Mouse (Mus musculus): Measurements from ENCODE around the gene Ntsr1. TPM values are rescaled to one million over a fixed set of nuclear protein-coding genes. Genes with fewer than 3 reads are reported as not detected.

Ntsr1 gene
- polyA plus RNA-seq, 1 experiment from 2014 or later, result 3.2 TPM

GRCm38 (mm10) chr2:180511875-180512661 lies 12.3 kb downstream of the Ntsr1 start:
- no peak overlapping the region for H3K4me2 ChIP-seq
- H3K4me3 ChIP-seq, result no peak overlapping the region
- no peaks in the 10 kb centered on the region for H3K9me3 ChIP-seq
- peaks cover 21% of the 10 kb centered on the region for H3K27me3 ChIP-seq (replicated peaks)
- peaks cover 19% of the 10 kb centered on the region for H3K4me1 ChIP-seq
- no peak overlapping the region for H3K9ac ChIP-seq
- 72% methylated on average over 13 of the region's 13 CpGs for WGBS
- no peak for ATAC-seq (replicated peaks)
- H3K27ac ChIP-seq, result no peak overlapping the region
- no peaks in the 10 kb centered on the region for H3K36me3 ChIP-seq (replicated peaks)

- peaks cover 19% of the 10 kb centered on the region for H3K4me1 ChIP-seq
- no peak overlapping the region for H3K4me2 ChIP-seq
- no peaks in the 10 kb centered on the region for H3K36me3 ChIP-seq (replicated peaks)
- 58% methylated on average over 3 of the region's 3 CpGs for WGBS
- no peak overlapping the region for H3K4me3 ChIP-seq
- H3K27me3 ChIP-seq (replicated peaks), result peaks cover 18% of the 10 kb centered on the region
- no peaks in the 10 kb centered on the region for H3K9me3 ChIP-seq
- H3K9ac ChIP-seq, result no peak overlapping the region
- no peak for ATAC-seq (replicated peaks)
- H3K27ac ChIP-seq, result no peak overlapping the region
These were observed 13.2 kb downstream of the Ntsr1 start for GRCm38 (mm10) chr2:180513019-180513418.

GRCm38 (mm10) chr2:180513835-180514234 lies 14.1 kb downstream of the Ntsr1 start:
- 35% methylated on average over 4 of the region's 4 CpGs for WGBS
- Histone ChIP-seq H3K4me1 (peaks cover 14% of the 10 kb centered on the region), H3K4me2 (no peak overlapping the region), H3K9ac (no peak overlapping the region), H3K36me3 (replicated peaks) (no peaks in the 10 kb centered on the region), H3K9me3 (no peaks in the 10 kb centered on the region), H3K27ac (no peak overlapping the region), H3K27me3 (replicated peaks) (peaks cover 18% of the 10 kb centered on the region), H3K4me3 (no peak overlapping the region)
- ATAC-seq (replicated peaks), result no peak

GRCm38 (mm10) chr2:180521437-180522221 lies 21.9 kb downstream of the Ntsr1 start:
- WGBS, result 63% methylated on average over 5 of the region's 5 CpGs
- H3K9me3 ChIP-seq, result no peaks in the 10 kb centered on the region

GRCm38 (mm10) chr2:180522825-180523224 lies 23.0 kb downstream of the Ntsr1 start:
- H3K4me2 ChIP-seq, result no peak overlapping the region
- no peak for ATAC-seq (replicated peaks)
- H3K9ac ChIP-seq, result no peak overlapping the region
- peaks cover 6% of the 10 kb centered on the region for H3K4me1 ChIP-seq
- H3K27me3 ChIP-seq (replicated peaks), result 0 out of 2 replicates have a peak, but pooled peaks cover 5% of the 10 kb centered on the region
- H3K9me3 ChIP-seq, result no peaks in the 10 kb centered on the region
- H3K27ac ChIP-seq, result no peak overlapping the region
- no peaks in the 10 kb centered on the region for H3K36me3 ChIP-seq (replicated peaks)
- 75% methylated on average over 4 of the region's 4 CpGs for WGBS
- no peak overlapping the region for H3K4me3 ChIP-seq

More at GRCm38 (mm10) chr2:180521437-180522221, 21.9 kb downstream of the Ntsr1 start:
- Histone ChIP-seq H3K4me2 (no peak overlapping the region), H3K27ac (no peak overlapping the region), H3K9ac (no peak overlapping the region), H3K4me1 (no peaks in the 10 kb centered on the region), H3K4me3 (no peak overlapping the region), H3K27me3 (replicated peaks) (no peaks in the 10 kb centered on the region), H3K36me3 (replicated peaks) (no peaks in the 10 kb centered on the region)
- ATAC-seq (replicated peaks), result no peak

- peak overlapping the region; percentile 43; the same call in 1 of the 2 replicates for H3K27ac ChIP-seq
- peak; percentile 48; the same call in 1 of the 2 replicates for ATAC-seq (replicated peaks)
These were observed 27.7 kb downstream of the Ntsr1 start for GRCm38 (mm10) chr2:180527447-180527846.

GRCm38 (mm10) chr2:180527883-180528282 lies 28.1 kb downstream of the Ntsr1 start:
- no peak overlapping the region for H3K4me2 ChIP-seq
- no peaks in the 10 kb centered on the region for H3K36me3 ChIP-seq (replicated peaks)
- H3K4me1 ChIP-seq, result peaks cover 33% of the 10 kb centered on the region
- WGBS, result 10% methylated on average over 8 of the region's 8 CpGs
- peak overlapping the region; percentile 43; the same call in 1 of the 2 replicates for H3K27ac ChIP-seq
- peak; percentile 44 for ATAC-seq (replicated peaks)
- no peak overlapping the region for H3K9ac ChIP-seq
- H3K9me3 ChIP-seq, result no peaks in the 10 kb centered on the region
- H3K27me3 ChIP-seq (replicated peaks), result peaks cover 10% of the 10 kb centered on the region; the same call in 1 of the 2 replicates
- H3K4me3 ChIP-seq, result no peak overlapping the region

More at GRCm38 (mm10) chr2:180527447-180527846, 27.7 kb downstream of the Ntsr1 start:
- Histone ChIP-seq H3K27me3 (replicated peaks) (peaks cover 10% of the 10 kb centered on the region; the same call in 1 of the 2 replicates), H3K4me2 (no peak overlapping the region), H3K9me3 (no peaks in the 10 kb centered on the region), H3K4me1 (peaks cover 28% of the 10 kb centered on the region), H3K4me3 (no peak overlapping the region), H3K36me3 (replicated peaks) (no peaks in the 10 kb centered on the region), H3K9ac (no peak overlapping the region)
- WGBS, result 47% methylated on average over 7 of the region's 7 CpGs

- Histone ChIP-seq H3K4me3 (no peak overlapping the region), H3K27me3 (replicated peaks) (peaks cover 10% of the 10 kb centered on the region; the same call in 1 of the 2 replicates), H3K4me2 (no peak overlapping the region), H3K27ac (no peak overlapping the region), H3K9ac (no peak overlapping the region), H3K4me1 (peaks cover 33% of the 10 kb centered on the region), H3K36me3 (replicated peaks) (no peaks in the 10 kb centered on the region), H3K9me3 (no peaks in the 10 kb centered on the region)
- WGBS, result 30% methylated on average over 7 of the region's 7 CpGs
- no peak for ATAC-seq (replicated peaks)
These were observed 30.4 kb downstream of the Ntsr1 start for GRCm38 (mm10) chr2:180530130-180530529.

- H3K27ac ChIP-seq, result no peak overlapping the region
- ATAC-seq (replicated peaks), result no peak
- no peak overlapping the region for H3K9ac ChIP-seq
- peaks cover 33% of the 10 kb centered on the region for H3K4me1 ChIP-seq
- no peaks in the 10 kb centered on the region for H3K36me3 ChIP-seq (replicated peaks)
- H3K27me3 ChIP-seq (replicated peaks), result peaks cover 10% of the 10 kb centered on the region; the same call in 1 of the 2 replicates
- no peak overlapping the region for H3K4me2 ChIP-seq
- no peaks in the 10 kb centered on the region for H3K9me3 ChIP-seq
- no peak overlapping the region for H3K4me3 ChIP-seq
- 9% methylated on average over 3 of the region's 3 CpGs for WGBS
These were observed 30.8 kb downstream of the Ntsr1 start for GRCm38 (mm10) chr2:180530584-180530983.

GRCm38 (mm10) chr2:180531671-180532385 lies 32.1 kb downstream of the Ntsr1 start:
- no peak for ATAC-seq (replicated peaks)
- H3K4me3 ChIP-seq, result no peak overlapping the region
- no peaks in the 10 kb centered on the region for H3K9me3 ChIP-seq
- H3K27ac ChIP-seq, result peak overlapping the region; percentile 27; the same call in 1 of the 2 replicates
- H3K27me3 ChIP-seq (replicated peaks), result peaks cover 10% of the 10 kb centered on the region; the same call in 1 of the 2 replicates
- 39% methylated on average over 7 of the region's 7 CpGs for WGBS
- H3K36me3 ChIP-seq (replicated peaks), result no peaks in the 10 kb centered on the region
- no peak overlapping the region for H3K9ac ChIP-seq
- no peak overlapping the region for H3K4me2 ChIP-seq
- peaks cover 33% of the 10 kb centered on the region for H3K4me1 ChIP-seq

- no peak for ATAC-seq (replicated peaks)
- no peaks in the 10 kb centered on the region for H3K9me3 ChIP-seq
- H3K27ac ChIP-seq, result peak overlapping the region; percentile 27; the same call in 1 of the 2 replicates
- H3K36me3 ChIP-seq (replicated peaks), result no peaks in the 10 kb centered on the region
- no peak overlapping the region for H3K4me3 ChIP-seq
- 33% methylated on average over 6 of the region's 6 CpGs for WGBS
- H3K4me1 ChIP-seq, result peaks cover 30% of the 10 kb centered on the region
- H3K9ac ChIP-seq, result no peak overlapping the region
- H3K27me3 ChIP-seq (replicated peaks), result peaks cover 5% of the 10 kb centered on the region; the same call in 1 of the 2 replicates
- no peak overlapping the region for H3K4me2 ChIP-seq
These were observed 32.7 kb downstream of the Ntsr1 start for GRCm38 (mm10) chr2:180532386-180532995.

All from midbrain, embryonic 15.5 days (tissue).